ENCODE assay signal across 8 mouse cellular contexts in genomic region chr6:145339956-145340656, GRCm38 (mm10).
DNase-seq lines count a peak whose midpoint lies in the region; TF ChIP-seq lines count a peak whose summit lies in the region.

No protein-coding gene starts in this region.

- peak; percentile 84 for TF ChIP-seq EP300 in heart, adult 2 months (IDR thresholded peaks at IDR 0.05; ENCODE audit: insufficient read depth, low read depth, low read length)

- no peaks in the 10 kb centered on the region for H3K27me3 ChIP-seq in heart, adult 2 months (ENCODE audit: control insufficient read depth, insufficient read depth, low read length)
- H3K27me3 ChIP-seq in liver, adult 2 months (ENCODE audit: control insufficient read depth, insufficient read depth, low read length): no peaks in the 10 kb centered on the region
- H3K27me3 ChIP-seq in splenic B cell, adult 2 months (ENCODE audit: control insufficient read depth, insufficient read depth, low read length, poor library complexity, severe bottlenecking): no peaks in the 10 kb centered on the region

- peaks cover 2% of the 10 kb centered on the region for H3K4me1 ChIP-seq in heart, adult 2 months (ENCODE audit: control insufficient read depth, insufficient read depth, low read length)
- peaks cover 28% of the 10 kb centered on the region for H3K4me1 ChIP-seq in liver, adult 2 months (ENCODE audit: control insufficient read depth, insufficient read depth, low read length)

- H3K4me3 ChIP-seq in heart, adult 2 months: peak overlapping the region; percentile 51
- H3K4me3 ChIP-seq in liver, adult 2 months (ENCODE audit: insufficient read depth, low read depth, low read length): peak overlapping the region; percentile 24

- peak overlapping the region; percentile 95 for H3K27ac ChIP-seq in heart, adult 2 months
- H3K27ac ChIP-seq in liver, adult 2 months (replicated peaks; ENCODE audit: insufficient read depth, low read depth, low read length): peak overlapping the region; percentile 91

- TF ChIP-seq POLR2A in heart, adult 2 months (IDR thresholded peaks at IDR 0.05; ENCODE audit: insufficient read depth, low read depth, low read length): no peak; the same call in 1 of the 2 replicates
- no peak for TF ChIP-seq POLR2A in liver, adult 2 months (IDR thresholded peaks at IDR 0.05; ENCODE audit: extremely low read depth, insufficient read depth, low read length)

- H3K9ac ChIP-seq in heart, adult 2 months (ENCODE audit: low read depth, low read length): peak overlapping the region; percentile 62
- peak overlapping the region; percentile 36 for H3K9ac ChIP-seq in liver, adult 2 months (ENCODE audit: low read depth, low read length)

- intact Hi-C loops in heart, adult 2 months (cut with DNase I): loop anchor here (2.0 kb wide), 1 partner anchor 43 kb away; no protein-coding TSS in a partner anchor

- DNase-seq in 3134 (ENCODE audit: extremely low read depth, insufficient read length, low spot score): peak; percentile 51
- peak; percentile 84 for DNase-seq in adrenal gland, adult 2 months
- DNase-seq in embryo, embryonic 9.5 days (ENCODE audit: extremely low spot score): peak; percentile 67
- DNase-seq in heart, adult 2 months: peak; percentile 83 to 86
- DNase-seq in kidney, adult 18-20 months: peak; percentile 78
- peak; percentile 54 for DNase-seq in liver, adult 2 months (ENCODE audit: extremely low read depth, low read depth, low spot score)
- peak; percentile 28 to 68 for DNase-seq in monocyte, adult 2 months (ENCODE audit: low read depth in 1 of 2, low spot score in 2 of 2)
- peak; percentile 97 for DNase-seq in splenic B cell, adult 2 months (ENCODE audit: low read depth, low spot score)

- no peaks in the 10 kb centered on the region for H3K36me3 ChIP-seq in heart, adult 2 months (ENCODE audit: control insufficient read depth, insufficient read depth, low read length)
- no peaks in the 10 kb centered on the region for H3K36me3 ChIP-seq in liver, adult 2 months (ENCODE audit: control insufficient read depth, insufficient read depth, low read length)
- no peaks in the 10 kb centered on the region for H3K36me3 ChIP-seq in splenic B cell, adult 2 months (ENCODE audit: control insufficient read depth, insufficient read depth, low read length, poor library complexity, severe bottlenecking)

- WGBS in heart, adult 2 months: under 1% methylated on average over 21 of the region's 21 CpGs
- WGBS in liver, adult 2 months: 2% methylated on average over 21 of the region's 21 CpGs

- TF ChIP-seq CTCF in heart, adult 2 months (IDR thresholded peaks at IDR 0.05): no peak
- no peak for TF ChIP-seq CTCF in liver, adult 2 months (IDR thresholded peaks at IDR 0.05; ENCODE audit: low read depth, low read length)

- H3K79me2 ChIP-seq in heart, adult 2 months (replicated peaks; ENCODE audit: control insufficient read depth, insufficient read depth, low read length): no peaks in the 10 kb centered on the region
- no peaks in the 10 kb centered on the region for H3K79me2 ChIP-seq in liver, adult 2 months (ENCODE audit: control insufficient read depth, insufficient read depth, low read length)

Comparison
In these comparisons a context has a peak if more than half of its experiments do, and no peak if none do; other contexts are left out.
1. Peak in every context shown above with its lines: DNase-seq, H3K4me3 ChIP-seq and H3K27ac ChIP-seq.